18 mouse cellular contexts compared by ENCODE assay signal in the genomic region with DNA sequence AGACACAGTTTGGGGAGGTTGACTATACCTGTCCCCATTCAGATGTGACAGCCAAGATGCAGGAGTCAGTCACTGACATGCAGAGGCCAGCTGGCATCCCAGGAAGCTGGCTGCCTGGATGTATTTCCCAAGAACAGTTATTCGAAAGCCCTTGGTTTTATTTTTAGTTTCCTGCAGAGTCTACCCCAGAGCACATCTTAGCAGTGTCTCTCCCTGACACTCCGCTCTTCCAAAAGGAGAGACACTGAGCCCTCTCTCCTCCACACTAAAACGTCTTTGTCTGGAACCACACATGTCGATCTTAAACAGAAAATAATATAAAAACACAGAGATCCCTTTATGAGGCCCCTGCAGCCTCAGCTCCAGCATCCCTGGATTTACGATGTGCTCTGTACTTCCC. TPM values are rescaled to one million over a fixed set of nuclear protein-coding genes. Genes with fewer than 3 reads are reported as not detected.
"Had no signal": no experiment of that assay in that cellular context is flagged by ENCODE, and none has a peak within 500 bp of the region (broad histone marks: within the 10 kb centered on the region; RNA-seq: fewer than 3 reads in every experiment).

No protein-coding gene starts in this region.

- H3K27me3 ChIP-seq: intestine, embryonic 15.5 days; kidney, embryonic 15.5 days; liver, embryonic 15.5 days; midbrain, embryonic 15.5 days; neural tube, embryonic 12.5 days had no signal

- H3K9ac ChIP-seq: intestine, embryonic 15.5 days; kidney, embryonic 15.5 days; liver, embryonic 15.5 days; lung, embryonic 14.5 days; midbrain, embryonic 15.5 days; neural tube, embryonic 12.5 days had no signal

- H3K4me2 ChIP-seq: intestine, embryonic 15.5 days; kidney, embryonic 15.5 days; liver, embryonic 11.5 days; liver, embryonic 15.5 days; lung, embryonic 14.5 days; midbrain, embryonic 11.5 days; midbrain, embryonic 15.5 days; neural tube, embryonic 12.5 days had no signal

- H3K9me3 ChIP-seq: intestine, embryonic 15.5 days; kidney, embryonic 15.5 days; liver, embryonic 15.5 days; midbrain, embryonic 15.5 days; neural tube, embryonic 12.5 days had no signal

- H3K27ac ChIP-seq: intestine, embryonic 15.5 days; kidney, embryonic 15.5 days; liver, embryonic 15.5 days; macrophage; midbrain, embryonic 15.5 days; neural tube, embryonic 12.5 days; stomach, postnatal 0 days had no signal

- ATAC-seq: intestine, embryonic 15.5 days; midbrain, embryonic 15.5 days had no signal

- DNase-seq: kidney, adult 18-20 months; kidney, postnatal 14 days; left cerebral cortex, postnatal 4 days; lung, embryonic 14.5 days; lung, postnatal 14 days; thymus, postnatal 4 days had no signal

- H3K4me3 ChIP-seq: intestine, embryonic 15.5 days; kidney, embryonic 15.5 days; liver, embryonic 15.5 days; megakaryocyte, embryonic 14.5 days; midbrain, embryonic 15.5 days; neural tube, embryonic 12.5 days had no signal

- H3K4me1 ChIP-seq: intestine, embryonic 15.5 days; liver, embryonic 15.5 days; megakaryocyte, embryonic 14.5 days; midbrain, embryonic 15.5 days; neural tube, embryonic 12.5 days had no signal

- H3K36me3 ChIP-seq: intestine, embryonic 15.5 days; kidney, embryonic 15.5 days; liver, embryonic 15.5 days; midbrain, embryonic 15.5 days; neural tube, embryonic 12.5 days had no signal

RNA-seq across cellular contexts. Expression of gene Pthlh, which starts 44.9 kb away (rescaled TPM):
- total RNA-seq: monocyte, adult 5-6 weeks; neutrophil, adult 5-6 weeks had no signal
- polyA plus RNA-seq: liver, embryonic 15.5 days; macrophage had no signal
